In genomic region chr11:30243591-30243990, GRCm38 (mm10) we compare ENCODE assay signal across 7 mouse cellular contexts. TPM values are rescaled to one million over a fixed set of nuclear protein-coding genes. Genes with fewer than 3 reads are reported as not detected.
A peak's percentile ranks its signal among the peaks of the same experiment; 100 is the strongest.
DNase-seq lines count a peak whose midpoint lies in the region; ATAC-seq lines count a peak whose summit lies in the region.

No protein-coding gene starts in this region.

- WGBS in neural tube, embryonic 13.5 days: 43% methylated on average over 3 of the region's 3 CpGs
- 48% methylated on average over 3 of the region's 3 CpGs for WGBS in neural tube, embryonic 14.5 days

- no peak overlapping the region for H3K9ac ChIP-seq in neural tube, embryonic 13.5 days
- H3K9ac ChIP-seq in neural tube, embryonic 14.5 days (replicated peaks; ENCODE audit: low read depth, low read length): no peak overlapping the region

- DNase-seq in neural tube, embryonic 10.5 days (ENCODE audit: extremely low spot score, low spot score): no peak
- DNase-seq in cerebellum, adult 18-20 months: peak; percentile 64 to 76
- DNase-seq in heart, adult 18-20 months: peak; percentile 82 to 89
- DNase-seq in layer of hippocampus, postnatal 10 days (ENCODE audit: low spot score in 2 of 2): peak; percentile 29 to 60
- DNase-seq in spleen, postnatal 14 days (ENCODE audit: low spot score in 2 of 2): no peak

- 0 out of 2 replicates have a peak, but pooled peaks cover 6% of the 10 kb centered on the region for H3K36me3 ChIP-seq in neural tube, embryonic 13.5 days
- no peaks in the 10 kb centered on the region for H3K36me3 ChIP-seq in neural tube, embryonic 14.5 days (ENCODE audit: control insufficient read depth, insufficient read depth, low read length)

- H3K4me3 ChIP-seq in neural tube, embryonic 13.5 days: no peak overlapping the region
- H3K4me3 ChIP-seq in neural tube, embryonic 14.5 days (ENCODE audit: low read depth, low read length): no peak overlapping the region

- no peaks in the 10 kb centered on the region for H3K9me3 ChIP-seq in neural tube, embryonic 13.5 days
- H3K9me3 ChIP-seq in neural tube, embryonic 14.5 days (ENCODE audit: control insufficient read depth, low read length): no peaks in the 10 kb centered on the region

- H3K4me2 ChIP-seq in neural tube, embryonic 13.5 days: no peak overlapping the region
- H3K4me2 ChIP-seq in neural tube, embryonic 14.5 days (ENCODE audit: low read depth, low read length): no peak overlapping the region

- peaks cover 21% of the 10 kb centered on the region for H3K4me1 ChIP-seq in neural tube, embryonic 13.5 days (replicated peaks)
- no peaks in the 10 kb centered on the region; the same call in 1 of the 2 replicates for H3K4me1 ChIP-seq in neural tube, embryonic 14.5 days (ENCODE audit: control insufficient read depth, insufficient read depth, low read length)

- ATAC-seq in neural tube, embryonic 13.5 days (ENCODE audit: low read depth): peak; percentile 71
- peak; percentile 81 for ATAC-seq in neural tube, embryonic 14.5 days (ENCODE audit: low read depth)

- H3K27ac ChIP-seq in neural tube, embryonic 13.5 days (replicated peaks): peak overlapping the region; percentile 42; the same call in 1 of the 2 replicates
- H3K27ac ChIP-seq in neural tube, embryonic 14.5 days (ENCODE audit: low read depth, low read length): no peak overlapping the region

- no peaks in the 10 kb centered on the region for H3K27me3 ChIP-seq in neural tube, embryonic 13.5 days
- no peaks in the 10 kb centered on the region for H3K27me3 ChIP-seq in neural tube, embryonic 14.5 days (ENCODE audit: control insufficient read depth, insufficient read depth, low read length)

RNA-seq across cellular contexts. Expression of gene Sptbn1, which starts 24.4 kb away (rescaled TPM):
- 183 and 188 TPM in 2 replicates for polyA plus RNA-seq in neural tube, embryonic 13.5 days (2015; fragmentation: Nextera tagmentation; extraction: Ambion mirVana)
- total RNA-seq in heart, adult 18-20 months (2021): 100 to 1,000 TPM; 523 to 532 TPM
- total RNA-seq in layer of hippocampus, postnatal 10 days (2021): 100 to 1,000 TPM; 682 to 697 TPM
- polyA plus RNA-seq in neural tube, embryonic 14.5 days (2014; fragmentation: Nextera tagmentation; extraction: Ambion mirVana): 201 and 261 TPM in 2 replicates

Comparison
In these comparisons a context has a peak if more than half of its experiments do, and no peak if none do; other contexts are left out.
1. DNase-seq: peak in cerebellum, adult 18-20 months (2 of 2), heart, adult 18-20 months (2 of 2) and layer of hippocampus, postnatal 10 days (2 of 2); none in neural tube, embryonic 10.5 days (single experiment) and spleen, postnatal 14 days (0 of 2).